Mouse (Mus musculus) induced T-regulatory cell, adult 2 months (primary cell): ENCODE measurements around the gene Zfp286.

Experiments used
- DNase-seq: peaks from one replicate; pipeline ENCODE4 v3.0.0-alpha.2; 2012; ENCODE audit warnings: low read depth

Gene Zfp286

DNA sequence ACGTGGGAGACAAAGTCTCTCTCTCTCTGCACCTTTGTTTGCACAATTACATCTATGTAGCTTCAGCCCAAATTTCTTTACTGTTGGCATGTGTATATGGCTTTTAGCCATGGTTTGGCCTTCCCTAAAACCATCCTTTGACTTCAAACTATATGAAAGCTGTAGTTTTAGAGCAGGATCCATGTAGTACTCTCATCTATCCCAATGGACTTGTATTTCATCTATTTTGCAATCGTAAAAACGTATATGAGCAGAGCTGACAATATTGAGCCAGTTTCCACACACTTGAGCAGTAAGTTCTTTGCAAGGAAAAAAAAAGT, 315 bp upstream of the Zfp286 start:
- no peak for DNase-seq

DNA sequence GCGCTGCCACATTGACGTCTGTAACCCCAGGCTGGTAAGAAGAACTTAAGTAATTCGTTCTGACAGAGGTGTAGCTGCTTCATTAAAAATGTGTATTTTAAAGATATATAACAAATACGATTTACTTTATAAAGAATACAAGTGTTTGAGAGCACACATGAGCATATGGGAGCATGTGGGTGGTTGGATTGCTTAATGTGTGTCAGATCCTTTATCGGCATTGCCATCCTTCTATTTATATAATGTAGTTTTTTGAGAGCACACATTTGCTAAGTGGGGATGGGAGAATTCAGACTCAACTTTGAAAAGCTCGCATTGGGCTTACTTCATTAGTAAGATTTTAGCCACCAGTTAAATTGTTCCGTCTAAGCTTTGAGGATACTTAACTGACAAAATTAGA, 12.8 kb downstream of the Zfp286 start:
- no peak for DNase-seq

DNA sequence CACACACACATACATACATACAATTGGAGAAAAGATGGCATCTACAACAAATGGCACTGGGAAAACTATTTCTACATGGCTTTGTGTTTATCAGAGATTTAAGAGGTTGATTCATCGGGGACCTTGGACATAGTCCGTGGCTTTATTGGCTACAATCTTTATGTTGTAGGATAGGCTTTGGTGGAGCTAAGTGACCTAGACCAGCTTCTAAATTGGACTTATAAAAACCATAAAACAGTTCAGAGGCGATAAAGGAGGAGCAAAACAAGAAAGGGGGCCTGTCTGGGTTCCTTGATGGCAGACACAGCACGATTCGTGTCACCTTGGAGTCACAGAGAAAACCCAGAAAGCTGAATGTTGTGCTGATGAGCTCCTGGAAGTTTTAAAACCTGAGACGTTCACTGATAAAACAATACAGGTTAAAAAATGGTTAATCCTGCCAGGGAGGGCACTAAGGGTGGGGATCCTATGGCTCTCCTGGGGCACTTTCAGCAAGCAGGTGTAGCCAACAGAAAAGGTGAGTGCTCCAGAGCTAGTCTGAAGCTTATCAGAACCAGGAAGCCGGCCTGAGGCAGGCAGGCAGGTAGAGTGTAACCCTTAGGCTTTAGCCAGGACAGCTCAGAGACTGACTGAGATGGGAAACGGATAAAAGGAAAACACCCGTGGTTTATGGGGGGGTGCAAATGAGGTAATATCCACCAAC, 28.4 kb downstream of the Zfp286 start:
- no peak for DNase-seq

DNA sequence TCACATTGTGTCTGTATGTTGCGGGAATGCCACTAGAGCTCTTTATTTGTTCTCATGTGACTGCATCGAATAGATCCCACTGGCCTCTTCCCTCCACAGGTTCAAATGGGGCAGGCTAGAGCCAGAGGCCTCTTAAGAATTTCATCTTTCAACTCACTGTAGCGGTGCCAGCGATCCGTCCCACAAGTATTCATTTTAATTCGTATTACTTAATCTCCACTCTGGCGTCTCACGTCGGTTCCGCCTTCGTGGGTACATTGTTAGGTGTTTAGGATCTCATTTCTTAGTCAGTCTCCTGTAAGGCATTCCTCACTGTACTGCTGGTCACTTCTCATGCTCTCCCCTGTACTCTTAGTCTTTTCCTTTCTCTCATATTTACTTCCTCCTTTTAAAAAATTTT, 30.8 kb downstream of the Zfp286 start:
- DNase-seq, result no peak

DNA sequence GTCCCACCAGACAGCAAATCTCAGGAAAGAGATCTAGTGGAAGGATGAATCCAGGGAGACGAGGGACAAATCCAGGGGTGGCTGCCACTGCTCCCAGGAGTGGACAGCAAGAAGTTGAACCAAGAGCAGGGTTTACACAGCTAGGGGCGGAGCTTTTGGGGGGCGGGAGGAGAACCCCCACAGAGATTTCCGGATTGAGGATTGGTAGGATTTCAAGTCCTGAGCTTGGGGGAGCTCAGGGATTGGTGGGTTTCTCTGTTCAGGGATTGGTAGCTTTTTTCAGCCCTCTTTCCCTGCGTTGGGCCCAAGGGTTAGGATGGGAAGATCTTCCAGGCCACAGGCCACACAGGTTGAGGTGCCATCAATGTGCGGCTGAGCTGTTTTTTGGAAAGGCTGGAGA, 31.4 kb downstream of the Zfp286 start:
- no peak for DNase-seq

DNA sequence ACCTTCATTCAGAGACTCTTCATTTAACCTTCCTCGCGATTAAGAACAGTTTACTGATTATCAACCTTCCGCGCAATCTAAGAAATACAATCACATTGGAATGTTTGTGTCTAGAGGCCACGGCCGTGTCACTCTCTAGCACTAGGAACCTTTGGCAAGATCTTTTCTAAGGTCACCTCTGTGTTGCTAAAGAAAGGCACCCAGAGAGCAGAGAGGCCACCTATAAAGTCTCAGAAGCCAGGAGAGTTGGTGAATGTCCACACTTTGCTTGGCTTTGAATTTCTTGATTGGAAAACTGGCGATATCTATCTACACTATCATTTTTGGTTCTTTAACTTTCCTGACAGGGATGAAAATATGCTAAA, 32.1 kb downstream of the Zfp286 start:
- DNase-seq, result no peak

DNA sequence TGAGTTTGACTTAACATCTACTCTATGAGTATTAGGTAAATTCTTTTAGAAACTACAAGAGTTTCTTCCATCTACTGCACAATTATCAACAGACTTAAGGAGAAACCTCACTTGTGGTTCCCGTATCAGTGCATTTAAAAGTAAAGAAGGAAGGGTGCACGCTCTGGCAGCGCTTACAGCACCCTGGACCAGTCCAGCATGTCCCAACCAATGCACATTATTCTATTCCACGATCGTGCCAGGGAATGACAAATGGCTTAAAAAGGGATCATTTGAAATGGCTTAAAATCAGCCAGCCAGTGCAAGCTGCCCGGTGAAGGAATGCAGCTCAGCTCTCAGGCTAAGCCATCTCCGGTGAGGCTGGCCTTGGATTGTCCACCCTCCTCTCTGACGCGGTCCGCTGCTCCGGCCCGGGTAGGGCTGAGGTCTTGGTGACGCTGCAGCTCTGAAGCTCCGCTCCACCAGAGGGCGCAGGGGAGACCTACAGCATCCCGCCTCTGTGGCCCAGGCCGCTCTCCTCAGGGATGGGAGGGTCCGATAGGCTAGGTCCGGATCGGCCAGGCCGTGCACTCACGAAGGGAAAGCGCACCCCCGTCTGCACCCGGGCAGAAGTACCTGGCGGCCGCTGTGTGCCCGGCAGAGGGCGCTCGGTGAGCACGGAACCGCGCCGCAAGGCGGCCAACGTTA, 32.7 kb downstream of the Zfp286 start:
- peak; percentile 83 for DNase-seq

DNA sequence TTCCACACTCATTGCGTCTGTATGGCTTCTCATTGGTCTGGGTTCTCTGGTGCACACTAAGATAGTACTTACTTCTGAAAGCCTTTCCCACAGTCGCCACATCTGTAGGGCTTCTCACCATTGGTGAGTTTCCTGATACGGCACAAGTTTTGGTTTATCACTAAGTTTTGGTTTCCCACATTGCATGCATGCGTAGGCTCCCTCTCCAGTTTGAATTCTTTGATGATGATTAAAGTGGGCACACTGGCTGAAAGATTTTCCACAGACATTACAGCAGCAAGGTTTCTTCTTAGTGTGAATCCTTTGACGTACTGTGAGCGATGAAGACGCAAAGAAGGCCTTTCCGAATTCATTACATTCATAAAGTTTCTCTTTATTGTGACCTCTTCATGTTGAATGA, 36.5 kb downstream of the Zfp286 start, which contains the start of gene Gm10428:
TSS of gene Gm10428 (plus strand) at position 321 of the 400 bp plus-strand sequence.
- no peak for DNase-seq

DNA sequence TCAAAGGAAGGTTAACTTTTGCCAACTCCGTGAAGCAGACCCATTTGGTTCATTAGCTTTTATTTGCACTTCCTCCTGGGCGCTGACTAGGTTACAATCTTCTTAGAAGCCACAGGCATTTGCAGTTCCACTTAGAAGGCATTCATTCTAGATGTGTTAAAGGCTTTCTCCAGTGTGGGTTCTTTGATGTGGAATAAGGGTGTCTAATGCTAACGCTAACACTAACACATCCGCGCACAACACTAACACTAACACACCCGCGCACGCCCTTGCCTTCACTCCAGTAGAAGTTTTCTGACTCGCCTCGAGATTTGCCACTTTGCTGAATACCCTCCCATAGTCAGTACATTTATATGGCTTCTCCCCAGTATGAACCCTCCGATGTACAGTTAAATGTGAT, 37.1 kb downstream of the Zfp286 start:
- DNase-seq, result peak; percentile 33

DNA sequence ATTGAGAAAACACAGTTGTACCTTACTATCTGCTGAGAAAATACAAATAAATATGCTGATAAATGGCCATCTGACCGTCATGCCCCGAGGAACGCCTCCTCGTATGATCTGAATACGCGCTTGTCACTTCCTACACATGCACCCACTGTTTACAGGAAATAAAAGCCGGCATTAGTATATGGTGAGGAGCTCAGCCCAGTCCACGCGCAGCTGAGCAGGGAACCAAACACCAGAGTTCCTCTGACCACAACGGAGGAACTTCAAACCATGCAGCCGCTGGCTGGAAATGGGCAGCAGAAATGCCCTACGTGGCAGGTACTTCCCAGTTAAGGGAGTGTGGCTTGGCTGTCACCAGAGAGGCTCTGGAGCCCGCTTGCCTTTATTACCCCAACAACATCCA, 39.8 kb downstream of the Zfp286 start:
- peak; percentile 47 for DNase-seq

DNA sequence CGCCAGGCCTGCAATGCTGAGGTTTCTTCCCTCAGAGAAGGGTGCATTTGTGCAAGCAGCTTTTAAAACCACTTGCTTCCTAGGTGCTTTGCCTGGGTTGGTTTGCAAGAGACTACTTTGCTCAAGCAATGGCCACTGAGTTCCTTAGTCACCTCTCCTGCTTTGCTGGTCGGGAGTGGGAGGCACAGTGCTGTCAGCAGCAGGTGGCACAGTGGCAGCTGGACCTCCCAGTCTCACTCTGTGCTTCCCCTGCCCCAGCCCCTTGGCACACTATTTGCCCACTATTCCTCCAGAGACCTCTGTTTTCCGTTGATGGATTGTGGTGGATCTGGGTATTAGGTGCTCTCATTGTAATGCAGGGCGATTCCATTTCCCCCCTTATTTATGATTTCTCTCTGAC, 41.2 kb downstream of the Zfp286 start:
- DNase-seq, result no peak

DNA sequence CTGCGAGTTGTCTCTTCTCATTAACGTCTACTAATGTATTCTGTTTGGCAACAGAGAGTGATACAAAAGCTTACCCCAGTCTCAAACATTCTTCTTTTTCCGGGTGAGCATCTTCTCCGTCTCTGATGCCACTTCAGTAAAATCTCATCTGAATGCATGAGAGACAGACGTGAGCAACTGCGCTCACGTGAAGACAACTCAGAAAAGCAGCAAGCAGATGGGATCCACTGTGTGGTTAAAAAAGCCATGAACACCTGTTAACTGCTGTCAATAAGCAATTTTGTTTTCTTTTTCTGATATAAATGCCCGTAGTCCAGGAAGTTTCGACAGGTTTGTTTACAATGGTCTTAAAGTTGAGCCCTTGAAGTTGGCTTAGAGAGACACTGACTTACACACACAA, 42.0 kb downstream of the Zfp286 start:
- no peak for DNase-seq

DNA sequence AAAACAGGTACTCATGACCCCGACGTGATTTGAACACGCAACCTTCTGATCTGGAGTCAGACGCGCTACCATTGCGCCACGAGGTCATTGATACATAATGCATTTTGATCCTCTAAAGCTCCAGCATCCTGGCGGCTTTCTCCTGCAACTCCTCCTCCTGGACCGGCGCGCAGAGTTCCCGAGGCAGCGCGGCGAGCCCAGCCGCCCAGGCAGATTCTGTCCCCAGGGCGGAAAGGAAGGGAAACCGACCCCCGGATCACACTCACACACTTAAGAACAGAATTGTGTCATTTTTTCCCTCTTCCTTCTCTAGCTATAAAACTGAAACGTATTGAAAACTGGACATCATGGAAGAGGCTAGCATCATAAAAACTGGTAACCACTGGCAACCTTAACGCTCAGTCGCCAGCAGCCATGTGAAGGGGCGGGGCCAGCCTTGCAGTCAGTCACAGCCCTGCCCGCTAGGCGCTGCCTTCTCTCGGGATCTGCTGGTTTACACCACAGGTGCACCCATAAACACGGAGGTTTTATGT, 43.2 kb downstream of the Zfp286 start:
- peak; percentile 67 for DNase-seq

DNA sequence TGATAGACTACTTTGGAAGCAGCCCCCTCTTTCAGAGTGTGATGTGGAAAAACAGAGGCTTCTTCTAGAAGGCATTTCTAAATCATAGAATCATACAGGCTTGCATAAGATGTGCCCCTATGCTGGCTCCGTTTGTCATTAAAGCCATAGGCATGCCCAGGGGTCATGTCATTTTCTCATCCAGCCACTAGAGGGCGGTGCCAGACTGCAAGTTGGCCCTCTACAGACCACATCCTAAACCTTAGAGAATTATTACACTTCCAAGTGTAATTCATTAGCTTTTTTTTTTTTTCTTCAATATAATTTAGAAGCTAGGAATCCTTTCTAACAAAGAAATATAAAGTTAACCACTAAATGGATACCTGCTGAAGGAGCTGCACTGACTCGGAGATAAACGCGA, 45.2 kb downstream of the Zfp286 start:
- DNase-seq, result peak; percentile 86

DNA sequence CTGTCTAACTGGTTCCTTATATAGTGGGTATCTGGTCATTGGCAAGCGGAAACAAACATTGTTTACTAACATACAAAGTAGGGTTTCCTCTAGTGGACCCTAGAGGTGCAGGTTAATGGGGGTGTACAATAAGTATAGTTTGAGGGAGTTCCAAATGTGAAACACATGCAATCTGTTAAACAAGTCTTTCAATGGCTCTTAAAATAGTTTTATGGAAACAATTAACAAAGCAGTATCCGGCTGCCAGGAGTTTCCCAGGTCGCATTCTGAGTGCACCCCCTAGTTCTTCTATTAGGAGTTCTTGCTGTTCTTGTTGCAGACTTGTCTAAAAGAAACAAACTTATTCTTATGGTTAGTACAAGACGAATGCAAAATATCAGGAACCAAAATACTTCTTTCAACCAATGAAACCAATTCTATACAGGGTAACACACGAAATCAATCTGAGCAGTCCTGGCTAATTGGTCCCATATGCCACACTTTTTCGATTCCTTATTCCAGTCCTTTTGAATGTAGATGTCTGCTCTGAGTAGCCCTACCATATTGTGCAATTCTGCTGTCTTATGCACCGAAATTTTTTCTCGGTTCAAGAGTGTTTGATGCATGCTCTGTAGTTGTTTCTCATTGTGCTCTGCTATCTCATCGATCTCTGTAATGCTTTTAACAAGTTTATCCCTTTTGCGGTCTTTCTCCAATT, 46.9 kb downstream of the Zfp286 start:
- DNase-seq, result no peak

DNA sequence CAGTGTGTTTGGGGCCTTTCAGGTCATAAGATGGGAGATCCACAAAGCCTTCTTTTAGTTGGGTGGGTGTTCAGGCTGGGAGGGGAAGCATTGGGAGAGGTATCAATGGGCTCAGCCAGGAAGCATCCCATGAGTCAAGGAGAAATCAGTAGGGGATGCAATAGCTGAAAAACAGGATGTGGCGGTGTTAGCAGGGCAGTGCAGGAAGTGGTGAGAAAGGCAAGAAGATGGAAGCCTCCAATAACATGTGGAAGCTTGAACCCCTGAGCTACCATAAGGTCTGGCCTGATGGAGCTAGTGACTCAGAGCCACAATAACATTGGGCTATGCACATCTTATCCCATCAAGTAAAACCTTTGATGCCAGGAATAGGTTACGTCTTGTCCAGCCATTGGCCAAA, 48.1 kb downstream of the Zfp286 start:
- DNase-seq, result peak; percentile 47

DNA sequence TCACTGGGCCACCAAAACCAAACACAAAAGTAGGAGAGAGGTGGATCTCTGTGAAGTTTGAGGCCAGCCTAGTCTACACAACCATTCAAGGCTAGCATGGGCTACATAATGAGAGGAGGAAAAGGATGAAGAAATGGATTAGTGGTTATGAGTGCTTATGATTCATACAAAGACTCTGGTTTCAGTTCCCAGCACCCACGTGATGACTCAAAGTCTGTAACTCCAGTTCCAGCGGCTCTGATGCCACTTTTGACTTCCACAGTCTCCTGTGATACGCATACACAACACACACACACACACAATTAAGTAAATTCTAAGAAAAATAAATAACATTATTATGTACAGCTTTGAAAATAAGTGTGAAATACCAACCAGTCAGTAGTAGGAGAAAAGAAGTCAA, 56.6 kb downstream of the Zfp286 start:
- DNase-seq, result no peak

DNA sequence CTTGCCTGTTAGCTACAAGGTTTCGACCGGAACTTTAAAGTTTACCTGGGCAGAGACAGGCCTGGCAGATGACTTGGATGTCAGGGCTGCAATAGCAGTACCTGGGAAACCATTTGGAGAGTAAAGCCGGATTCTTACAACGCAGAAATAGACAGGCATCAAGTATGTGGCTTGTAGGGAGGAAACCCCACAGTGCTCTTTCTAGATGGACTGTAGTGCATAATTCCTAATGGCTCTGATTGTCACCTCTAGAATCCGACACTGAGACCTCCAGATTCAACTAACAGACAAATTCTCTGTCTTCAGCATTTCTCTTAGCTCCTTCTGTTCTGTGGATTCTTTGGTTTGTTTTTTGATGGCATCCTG, 57.3 kb downstream of the Zfp286 start:
- DNase-seq, result no peak

DNA sequence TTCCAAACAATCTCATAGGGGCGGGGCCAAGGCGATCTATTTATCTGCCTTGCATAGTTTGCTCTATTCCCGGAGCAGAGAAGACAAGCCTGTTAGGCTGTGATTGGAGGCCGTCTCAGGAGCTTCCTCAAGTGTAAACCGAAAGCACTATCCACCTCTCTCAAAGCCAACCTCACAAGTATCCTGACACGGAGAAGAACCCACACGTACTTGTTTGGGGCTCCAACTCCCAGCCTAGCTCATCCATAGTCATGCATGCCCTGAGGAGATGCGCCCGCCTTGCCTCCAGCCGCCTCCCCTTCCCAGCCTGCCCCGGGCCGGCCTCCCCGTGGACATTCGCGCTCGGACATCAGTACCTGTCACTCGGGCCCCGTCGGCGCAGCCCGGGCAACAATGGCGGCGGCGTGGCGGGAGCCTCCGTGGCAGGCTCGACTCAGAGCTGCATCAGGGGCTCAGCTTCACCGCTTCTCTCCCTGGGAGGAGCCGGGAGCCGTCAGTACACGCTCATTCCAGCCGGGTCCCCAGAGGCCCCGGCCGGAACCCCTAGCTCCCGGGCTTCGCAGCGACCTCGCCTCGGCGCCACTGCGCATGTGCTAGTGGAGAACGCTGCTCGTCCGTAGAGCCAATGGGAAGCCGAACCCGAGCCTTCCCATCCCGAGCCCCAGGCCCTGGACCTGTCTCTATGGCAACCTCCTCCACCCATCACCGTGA, 57.8 kb downstream of the Zfp286 start, which contains the start of gene Zfp287:
TSS of gene Zfp287 (minus strand) at position 595 of the 711 bp plus-strand sequence.
- peak; percentile 92 for DNase-seq

DNA sequence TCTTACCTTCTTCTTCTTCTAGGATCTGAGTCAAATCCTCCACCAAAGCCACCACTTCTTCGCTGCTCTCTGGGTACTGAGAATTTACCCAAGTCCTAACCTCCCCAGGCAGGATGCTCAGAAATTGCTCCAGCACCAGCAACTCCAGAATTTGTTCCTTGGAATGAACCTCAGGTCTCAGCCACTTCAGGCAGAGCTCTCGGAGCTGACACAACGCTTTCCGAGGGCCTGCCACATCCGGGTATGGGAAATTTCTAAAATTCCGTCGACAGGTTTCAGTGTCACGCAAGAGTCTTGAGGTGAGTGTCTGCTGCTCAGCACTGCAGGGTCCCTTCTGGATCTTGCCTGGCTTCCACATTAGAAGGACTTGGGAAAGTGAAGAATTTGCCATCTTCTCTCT, 61.0 kb downstream of the Zfp286 start:
- no peak for DNase-seq

DNA sequence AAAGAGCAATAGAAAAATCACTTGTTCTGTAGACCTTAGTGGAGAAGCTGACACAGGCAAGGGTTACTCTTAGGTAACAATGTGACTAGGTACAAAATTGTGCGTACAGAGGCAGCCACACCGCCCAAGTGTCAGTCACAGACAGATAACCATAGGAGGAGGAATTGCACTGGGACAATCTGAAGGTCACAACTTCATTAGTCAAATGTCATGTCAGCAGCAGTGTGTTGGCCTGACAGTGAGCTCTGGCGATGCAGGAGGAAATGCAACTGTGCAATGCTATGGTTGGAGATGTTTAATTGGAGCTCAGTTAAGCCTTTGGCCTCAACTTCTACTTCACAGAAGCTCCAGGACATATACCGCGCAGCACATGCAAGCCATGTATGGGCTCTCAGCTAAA, 78.6 kb downstream of the Zfp286 start:
- DNase-seq, result no peak

DNA sequence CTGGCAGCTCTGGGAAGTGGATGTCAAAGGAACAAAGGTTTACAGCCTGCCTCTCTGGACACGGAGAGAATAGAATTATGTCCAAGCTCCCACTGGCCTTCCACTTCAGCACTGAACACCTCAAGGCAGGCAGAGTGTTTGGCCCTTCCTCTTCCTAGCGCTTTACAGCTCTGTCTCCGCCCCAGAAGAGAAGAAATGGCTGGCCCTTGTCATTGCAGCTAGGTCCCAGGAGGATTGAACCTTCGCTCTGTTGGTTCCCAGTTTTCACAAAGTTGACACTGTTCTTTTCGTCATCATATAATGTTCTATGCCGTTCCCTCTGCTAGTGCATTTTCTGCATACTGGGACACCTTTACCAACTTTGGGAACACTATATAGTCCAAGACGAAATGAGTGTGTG, 81.0 kb downstream of the Zfp286 start:
- no peak for DNase-seq

DNA sequence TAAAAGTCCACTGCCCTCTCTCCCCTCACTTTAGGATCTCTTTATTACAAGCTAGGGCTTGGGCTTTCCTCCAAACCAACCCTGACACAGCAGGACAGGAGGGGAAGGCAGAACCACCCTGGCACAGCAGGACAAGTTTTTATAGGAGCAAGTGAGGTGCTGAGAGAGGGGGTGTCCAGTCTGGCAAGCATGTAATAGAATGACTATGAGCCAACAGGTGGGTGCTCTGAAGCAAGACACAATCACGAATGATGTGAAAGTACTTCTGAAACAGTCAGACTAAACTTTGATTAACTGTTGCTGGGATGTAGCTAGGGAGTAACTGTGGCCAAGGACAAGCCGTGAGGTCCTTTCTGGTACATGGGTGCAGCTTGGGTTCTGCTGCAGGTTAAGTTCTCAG, 83.1 kb downstream of the Zfp286 start:
- DNase-seq, result no peak
